Mouse (Mus musculus) embryonic facial prominence, embryonic 14.5 days (tissue): Measurements from ENCODE around the gene Ivd. TPM values are rescaled to one million over a fixed set of nuclear protein-coding genes. Genes with fewer than 3 reads are reported as not detected.

Source experiments
- ATAC-seq: fragments of 200-750 bp; cut with Nextera tagmentation; 2 replicates; pipeline ENCODE4 v1.8.0; 2017; ENCODE audit warnings: low read depth, moderate number of reproducible peaks, moderate TSS enrichment
- DNase-seq: peaks from one replicate; pipeline ENCODE4 v3.0.0-alpha.2; 2015; ENCODE audit warnings: low spot score
- H3K27ac ChIP-seq: fragments of 300-500 bp; sonication (generic); replicated peaks from 2 replicates; pipeline ENCODE4 v1.5.1; 2014; ENCODE audit warnings: low read depth, mild to moderate bottlenecking, low read length, moderate library complexity
- H3K27me3 ChIP-seq: fragments of 300-500 bp; sonication (generic); replicated peaks from 2 replicates; pipeline ENCODE4 v1.6.1; 2014; ENCODE audit warnings: low read length; ENCODE audit not compliant: control insufficient read depth, insufficient read depth
- H3K36me3 ChIP-seq: fragments of 300-500 bp; sonication (generic); 2 replicates; pipeline ENCODE4 v1.6.1; 2014; ENCODE audit warnings: low read length, mixed read lengths; ENCODE audit not compliant: control insufficient read depth, insufficient read depth
- H3K4me1 ChIP-seq: fragments of 300-500 bp; sonication (generic); 2 replicates; pipeline ENCODE4 v1.6.1; 2014; ENCODE audit warnings: antibody characterized with exemption, low read length; ENCODE audit not compliant: control insufficient read depth, insufficient read depth
- H3K4me2 ChIP-seq: fragments of 300-500 bp; sonication (generic); 2 replicates; pipeline ENCODE4 v1.6.1; 2014; ENCODE audit warnings: low read depth, mild to moderate bottlenecking, low read length, moderate library complexity, mixed read lengths
- H3K4me3 ChIP-seq: fragments of 300-500 bp; sonication (generic); 2 replicates; pipeline ENCODE4 v1.5.1; 2014; ENCODE audit warnings: low read depth, mild to moderate bottlenecking, low read length
- H3K9ac ChIP-seq: fragments of 300-500 bp; sonication (generic); 2 replicates; pipeline ENCODE4 v1.6.1; 2014; ENCODE audit warnings: low read depth, mild to moderate bottlenecking, low read length, moderate library complexity, mixed read lengths
- H3K9me3 ChIP-seq: fragments of 300-500 bp; sonication (generic); 2 replicates; pipeline ENCODE4 v1.6.1; 2016; ENCODE audit warnings: low read length; ENCODE audit not compliant: control insufficient read depth
- WGBS: fragments of 180-500 bp; shearing (Covaris S2); extraction: QIAGEN DNeasy Blood & Tissue Kit; methylation state at CpG from one replicate; pipeline ENCODE4 v1.1.7; 2014; 5-methylcytosine and 5-hydroxymethylcytosine counted together
- polyA plus RNA-seq: library from polyadenylated mRNA; unstranded; fragments of >200 nt; fragmentation: Nextera tagmentation; extraction: Ambion mirVana; gene quantifications from 2 replicates; pipeline ENCODE4 v1.2.1, GENCODE M21; 2014

Gene Ivd
- polyA plus RNA-seq, 1 experiment from 2014 or later: 50.7 TPM

GRCm38 (mm10) chr2:118838330-118838729, 23.4 kb upstream of the Ivd start:
- 33% methylated on average over 5 of the region's 5 CpGs for WGBS

DNA sequence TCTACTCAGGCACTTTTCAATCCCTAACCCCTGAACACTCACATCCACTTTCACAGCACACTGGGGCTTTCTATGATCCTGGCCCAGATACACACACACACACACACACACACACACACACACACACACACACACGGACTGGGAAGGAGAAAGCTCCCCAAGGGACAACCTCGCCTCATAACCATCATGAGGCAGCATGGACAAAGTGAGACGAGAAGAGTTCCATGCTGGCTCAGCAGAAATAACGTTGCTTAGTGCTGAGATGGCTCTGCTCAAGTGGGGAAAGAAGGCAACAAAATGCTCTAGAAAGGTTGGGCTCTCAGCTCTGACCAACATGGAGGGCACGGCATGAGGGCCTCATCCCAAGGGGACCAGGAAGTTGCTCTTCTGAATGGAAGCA, 20.6 kb upstream of the Ivd start:
- no peak overlapping the region for H3K4me2 ChIP-seq
- DNase-seq (no peak), ATAC-seq (no peak)
- no peak overlapping the region for H3K27ac ChIP-seq
- H3K9me3 ChIP-seq: no peaks in the 10 kb centered on the region
- no peak overlapping the region for H3K9ac ChIP-seq
- 61% methylated on average over 5 of the region's 5 CpGs for WGBS
- H3K4me3 ChIP-seq: no peak overlapping the region
- H3K4me1 ChIP-seq: no peaks in the 10 kb centered on the region
- no peaks in the 10 kb centered on the region for H3K36me3 ChIP-seq
- no peaks in the 10 kb centered on the region for H3K27me3 ChIP-seq

More at GRCm38 (mm10) chr2:118838330-118838729, 23.4 kb upstream of the Ivd start:
- Histone ChIP-seq H3K4me1 (no peaks in the 10 kb centered on the region), H3K27me3 (no peaks in the 10 kb centered on the region), H3K4me2 (no peak overlapping the region), H3K4me3 (no peak overlapping the region), H3K36me3 (peaks cover 16% of the 10 kb centered on the region), H3K9ac (no peak overlapping the region), H3K27ac (no peak overlapping the region), H3K9me3 (no peaks in the 10 kb centered on the region)
- ATAC-seq (no peak), DNase-seq (no peak)

DNA sequence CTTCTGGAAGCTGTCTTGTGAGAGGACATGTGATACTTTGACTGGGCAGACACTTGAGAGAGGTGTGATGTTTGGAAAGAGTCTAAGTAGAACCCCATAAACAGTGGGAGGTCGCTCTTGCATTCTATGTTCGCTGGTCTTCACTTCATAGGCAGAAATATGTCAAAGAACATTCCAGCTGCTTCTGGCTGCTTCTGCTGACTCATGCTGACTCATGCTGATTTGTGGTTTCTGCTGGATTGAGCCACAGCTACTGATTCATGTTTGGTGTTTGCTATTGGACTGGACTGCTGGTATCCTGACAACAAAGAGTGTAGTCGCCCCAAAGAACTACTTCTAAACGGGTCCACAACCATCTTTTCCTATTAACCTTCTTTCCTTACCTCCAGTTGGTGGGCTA, 20.0 kb upstream of the Ivd start:
- Histone ChIP-seq H3K4me2 (no peak overlapping the region), H3K9ac (no peak overlapping the region), H3K27ac (no peak overlapping the region), H3K36me3 (no peaks in the 10 kb centered on the region), H3K27me3 (no peaks in the 10 kb centered on the region), H3K4me3 (no peak overlapping the region), H3K9me3 (no peaks in the 10 kb centered on the region), H3K4me1 (no peaks in the 10 kb centered on the region)
- 85% methylated on average over 4 of the region's 4 CpGs for WGBS
- no peak for DNase-seq
- ATAC-seq: no peak

GRCm38 (mm10) chr2:118844427-118844826, 17.3 kb upstream of the Ivd start:
- Histone ChIP-seq H3K9ac (no peak overlapping the region), H3K27me3 (no peaks in the 10 kb centered on the region), H3K9me3 (no peaks in the 10 kb centered on the region), H3K4me2 (no peak overlapping the region), H3K27ac (no peak overlapping the region), H3K4me1 (no peaks in the 10 kb centered on the region), H3K4me3 (no peak overlapping the region), H3K36me3 (no peaks in the 10 kb centered on the region)
- no peak for ATAC-seq
- DNase-seq: no peak
- WGBS: 84% methylated on average over 3 of the region's 3 CpGs

- DNase-seq: peak; percentile 29
- WGBS: 58% methylated on average over 7 of the region's 7 CpGs
- H3K4me3 ChIP-seq: no peak overlapping the region
Measured at GRCm38 (mm10) chr2:118846246-118846645, 15.5 kb upstream of the Ivd start.

DNA sequence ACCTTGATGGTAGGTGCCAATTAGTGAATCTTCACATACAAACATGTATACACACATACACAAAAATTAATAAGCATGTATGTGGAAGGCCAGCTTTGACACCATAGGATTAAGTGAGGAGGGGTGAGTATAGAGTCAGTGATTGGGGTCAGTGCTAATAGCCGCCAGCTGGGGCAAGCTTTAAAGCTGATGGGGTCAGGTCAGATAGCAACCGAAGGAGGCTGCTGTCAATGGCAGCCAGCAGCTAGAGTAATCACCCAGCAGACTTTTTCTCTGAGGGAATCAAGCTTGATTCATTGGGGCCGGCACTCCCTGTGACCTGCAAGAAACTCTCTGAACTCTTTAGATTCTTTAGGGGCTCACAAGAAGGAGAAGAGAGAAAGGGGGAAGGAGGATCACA, 10.0 kb upstream of the Ivd start:
- H3K4me2 ChIP-seq: no peak overlapping the region
- no peaks in the 10 kb centered on the region for H3K36me3 ChIP-seq
- no peak overlapping the region for H3K27ac ChIP-seq
- DNase-seq: no peak
- H3K9ac ChIP-seq: no peak overlapping the region
- no peak overlapping the region for H3K4me3 ChIP-seq
- ATAC-seq: no peak
- no peaks in the 10 kb centered on the region for H3K4me1 ChIP-seq
- H3K9me3 ChIP-seq: no peaks in the 10 kb centered on the region
- H3K27me3 ChIP-seq: no peaks in the 10 kb centered on the region
- WGBS: 18% methylated on average over 3 of the region's 3 CpGs

More at GRCm38 (mm10) chr2:118846246-118846645, 15.5 kb upstream of the Ivd start:
- Histone ChIP-seq H3K36me3 (no peaks in the 10 kb centered on the region), H3K4me1 (no peaks in the 10 kb centered on the region), H3K4me2 (no peak overlapping the region), H3K9ac (no peak overlapping the region), H3K9me3 (no peaks in the 10 kb centered on the region), H3K27ac (no peak overlapping the region), H3K27me3 (no peaks in the 10 kb centered on the region)
- peak; percentile 41; the same call in 1 of the 2 replicates for ATAC-seq

GRCm38 (mm10) chr2:118862340-118862675, 554 bp downstream of the Ivd start:
- Histone ChIP-seq H3K4me1 (peaks cover 5% of the 10 kb centered on the region), H3K9me3 (no peaks in the 10 kb centered on the region), H3K36me3 (0 out of 2 replicates have a peak, but pooled peaks cover 15% of the 10 kb centered on the region), H3K4me2 (peak overlapping the region; percentile 77), H3K4me3 (peak overlapping the region; percentile 64), H3K9ac (peak overlapping the region; percentile 73), H3K27ac (peak overlapping the region; percentile 35; the same call in 1 of the 2 replicates), H3K27me3 (no peaks in the 10 kb centered on the region)
- ATAC-seq: 0 out of 2 replicates have a peak, but pooled peaks have one; percentile 0
- no peak for DNase-seq
- 5% methylated on average over 3 of the region's 3 CpGs for WGBS

GRCm38 (mm10) chr2:118870601-118871000, 8.8 kb downstream of the Ivd start:
- DNase-seq: no peak
- 80% methylated on average over 3 of the region's 3 CpGs for WGBS

DNA sequence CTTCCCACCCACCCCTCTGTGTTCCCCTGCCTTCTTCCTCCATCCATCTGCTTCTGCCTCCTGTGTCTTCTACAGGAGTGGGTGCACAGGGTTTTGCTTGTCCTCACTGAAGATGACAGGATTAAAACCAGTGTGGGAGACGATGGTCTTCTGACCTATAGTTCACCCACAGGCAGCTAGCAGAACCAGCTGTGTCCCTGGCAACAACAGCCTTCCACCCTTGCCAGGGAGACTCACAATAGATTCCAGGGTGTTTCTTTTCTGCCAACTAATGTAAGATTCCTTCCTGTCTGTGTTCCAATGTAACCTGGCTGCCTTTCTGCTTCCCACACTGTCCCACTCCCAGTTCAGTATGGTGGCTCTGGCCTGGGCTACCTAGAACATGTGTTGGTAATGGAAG, 9.3 kb downstream of the Ivd start:
- Histone ChIP-seq H3K36me3 (peaks cover 54% of the 10 kb centered on the region), H3K9me3 (no peaks in the 10 kb centered on the region), H3K4me3 (no peak overlapping the region), H3K4me1 (no peaks in the 10 kb centered on the region), H3K27me3 (no peaks in the 10 kb centered on the region), H3K27ac (no peak overlapping the region), H3K9ac (no peak overlapping the region), H3K4me2 (no peak overlapping the region)
- ATAC-seq (no peak), DNase-seq (no peak)
- WGBS: 82% methylated on average over 1 of the region's 1 CpGs

More at GRCm38 (mm10) chr2:118870601-118871000, 8.8 kb downstream of the Ivd start:
- no peak overlapping the region for H3K9ac ChIP-seq
- ATAC-seq: no peak
- no peak overlapping the region for H3K4me2 ChIP-seq
- H3K9me3 ChIP-seq: no peaks in the 10 kb centered on the region
- peaks cover 54% of the 10 kb centered on the region for H3K36me3 ChIP-seq
- no peaks in the 10 kb centered on the region for H3K27me3 ChIP-seq
- no peak overlapping the region for H3K27ac ChIP-seq
- H3K4me1 ChIP-seq: no peaks in the 10 kb centered on the region
- no peak overlapping the region for H3K4me3 ChIP-seq
